Mouse (Mus musculus) thymus, adult 2 months (tissue): ENCODE measurements around the gene Olfr1221.

ENCODE experiments used
- CTCF ChIP-seq: fragments of 200-500 bp; IDR thresholded peaks from 2 replicates; pipeline ENCODE4 v1.5.1; 2012; ENCODE audit warnings: mild to moderate bottlenecking, control low read depth, low read length, moderate library complexity, borderline replicate concordance; ENCODE audit not compliant: control insufficient read depth, poor library complexity, insufficient read depth; ENCODE audit errors: extremely low read depth
- POLR2A ChIP-seq: fragments of 200-500 bp; IDR thresholded peaks from 2 replicates; pipeline ENCODE4 v1.6.1; 2012; ENCODE audit warnings: mild to moderate bottlenecking, low read length, control low read depth, moderate library complexity; ENCODE audit not compliant: control insufficient read depth, poor library complexity, insufficient read depth; ENCODE audit errors: extremely low read depth

GRCm38 (mm10) chr2:89117183-89117582, at the start of gene Olfr1221:
- TF ChIP-seq CTCF (no peak), POLR2A (no peak)
